Mouse (Mus musculus) right cerebral cortex, postnatal 10 days (tissue): ENCODE measurements at regions not wholly inside any gene's neighbourhood (a gene's known extent, or its start where the extent isn't known, plus 50 kb on each side); places are given as distances from the start of the nearest gene placed in this dataset.

Experiments used
- DNase-seq, 2 experiments: peaks; one replicate each; pipeline ENCODE4 v3.0.0; 2021; ENCODE audit warnings: low spot score in 2 of 2

DNA sequence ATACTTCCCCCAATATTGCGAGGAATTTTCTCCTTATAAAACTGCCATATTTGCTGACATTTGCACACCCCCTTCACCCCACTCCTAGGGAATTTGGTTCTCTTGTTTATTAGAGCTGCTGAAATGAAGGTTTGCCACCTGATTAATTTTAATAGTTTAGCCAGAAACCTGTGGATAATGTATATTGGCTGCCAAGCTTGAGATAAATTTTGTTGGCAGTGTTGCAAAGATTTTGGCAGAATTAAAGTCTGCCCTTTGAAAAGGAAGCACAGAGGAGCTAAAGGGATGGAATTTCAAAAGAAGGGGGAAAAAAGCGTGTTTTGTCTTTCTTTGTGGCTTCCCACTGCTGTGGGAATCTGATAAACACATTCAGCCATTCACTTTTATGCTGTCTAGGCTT, 354.6 kb upstream of the Car10 start:
- no peak for DNase-seq

DNA sequence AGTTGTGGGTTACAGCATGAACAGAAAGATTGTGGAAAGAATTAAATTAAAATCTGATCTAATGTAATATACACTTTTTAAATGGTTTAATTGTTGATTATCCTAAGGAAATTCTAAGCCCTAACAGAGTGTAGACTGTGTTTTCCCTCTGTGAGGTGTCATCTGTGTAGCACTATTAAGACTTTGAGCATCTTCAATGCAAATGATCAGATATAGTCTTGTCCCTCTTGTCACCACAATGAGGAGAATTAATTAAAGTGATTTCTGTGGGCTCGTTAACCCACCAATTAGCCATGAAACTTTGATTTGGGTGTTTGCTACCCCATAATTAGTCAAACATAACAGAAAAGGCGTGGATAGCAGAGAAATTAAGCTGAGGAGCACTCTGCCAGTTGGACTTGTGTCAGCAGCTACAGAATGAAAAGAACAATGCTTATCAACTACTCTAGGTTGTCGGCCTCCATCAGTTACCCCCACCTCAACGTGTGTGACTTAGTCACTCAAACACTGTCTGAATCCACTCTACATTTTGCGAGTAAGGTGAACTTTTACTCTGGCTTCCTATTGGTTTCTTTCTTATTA, 339.4 kb upstream of the Car10 start:
- no peak for DNase-seq

DNA sequence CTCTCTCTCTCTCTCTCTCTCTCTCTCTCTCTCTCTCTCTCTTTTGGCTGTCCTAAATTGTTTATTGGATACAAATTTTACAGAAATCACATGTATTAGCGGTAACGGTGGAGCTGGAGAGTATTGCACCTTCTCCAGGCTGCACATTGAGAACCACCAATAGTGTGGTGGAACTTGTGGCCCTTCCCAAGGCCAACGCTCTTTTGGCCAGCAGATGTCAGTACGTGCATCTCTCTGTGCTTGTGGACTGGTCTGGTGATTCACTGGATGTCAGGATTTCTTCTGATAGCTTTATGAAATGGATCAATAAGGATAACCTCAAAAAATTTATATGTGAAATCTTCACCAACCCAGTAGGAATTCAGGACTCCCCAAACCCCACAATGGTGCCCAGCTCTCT, 327.9 kb upstream of the Car10 start:
- no peak for DNase-seq

DNA sequence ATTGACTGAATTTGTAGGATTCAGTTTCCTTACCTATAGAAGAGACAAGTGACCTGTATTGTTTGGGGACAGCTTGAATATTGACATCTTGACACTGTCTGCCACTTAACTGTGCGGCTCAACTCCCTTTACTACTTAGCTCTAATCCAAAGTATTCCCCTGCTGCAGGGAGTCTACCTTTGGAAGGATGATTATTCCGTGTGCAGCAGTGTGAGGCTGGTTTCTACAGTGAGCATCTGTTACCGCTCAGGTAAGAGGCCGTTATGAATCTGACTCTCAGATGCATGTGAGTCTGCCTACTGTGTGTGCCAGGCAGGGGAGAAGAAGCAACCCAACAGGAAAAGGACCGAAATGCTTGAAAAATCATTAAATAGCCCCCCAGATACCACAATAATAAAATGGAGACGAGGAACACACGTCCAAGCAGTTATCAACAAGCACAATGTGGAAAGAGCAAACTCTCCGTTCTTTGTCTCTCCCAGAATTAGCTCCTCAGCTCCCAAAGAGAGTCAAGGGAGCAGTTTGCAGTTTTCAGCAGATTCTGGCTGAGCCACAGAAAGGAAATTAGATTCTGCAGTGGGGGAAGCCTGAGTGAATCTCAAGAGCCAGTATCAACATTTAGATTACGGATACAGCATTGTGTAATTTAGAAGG, 324.8 kb upstream of the Car10 start:
- DNase-seq = no peak

DNA sequence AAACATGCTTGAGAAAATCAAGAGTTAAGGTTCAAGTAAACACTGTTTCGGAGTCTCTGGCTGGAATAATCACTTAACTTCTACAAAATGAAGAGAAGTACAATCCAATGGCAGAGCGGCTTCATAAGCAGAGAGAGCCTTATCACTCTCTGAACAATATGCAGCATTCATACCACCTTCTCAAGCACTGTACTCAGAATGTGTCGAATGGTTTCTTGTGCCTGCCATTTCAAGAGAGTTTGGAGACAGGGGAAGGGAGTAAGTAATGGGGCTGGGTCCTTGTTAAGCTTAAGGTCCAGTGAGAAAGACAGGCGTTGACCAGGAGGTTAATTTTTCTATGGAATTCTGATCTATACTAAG, 324.3 kb upstream of the Car10 start:
- DNase-seq = no peak

DNA sequence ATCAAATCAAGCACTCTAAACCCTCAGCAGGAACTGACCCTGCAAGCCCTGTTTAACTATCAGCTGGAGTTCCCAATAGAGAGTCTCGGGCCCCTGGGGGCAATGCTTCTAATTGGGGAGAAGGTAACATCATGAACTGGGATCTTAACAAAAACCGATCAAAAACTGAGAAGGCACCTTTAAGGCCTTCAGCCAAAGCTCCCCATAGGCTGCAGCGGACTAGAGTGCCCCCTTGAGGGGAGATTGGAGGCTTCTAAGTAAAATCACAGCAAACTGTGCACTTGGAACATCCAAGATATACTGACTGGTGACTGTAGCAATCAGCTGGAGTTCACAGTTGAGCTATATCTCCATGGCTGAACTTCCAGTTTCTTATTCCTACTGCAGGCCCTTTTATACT, 323.0 kb upstream of the Car10 start:
- DNase-seq = peak in 1 of 2 experiments; percentile 25

DNA sequence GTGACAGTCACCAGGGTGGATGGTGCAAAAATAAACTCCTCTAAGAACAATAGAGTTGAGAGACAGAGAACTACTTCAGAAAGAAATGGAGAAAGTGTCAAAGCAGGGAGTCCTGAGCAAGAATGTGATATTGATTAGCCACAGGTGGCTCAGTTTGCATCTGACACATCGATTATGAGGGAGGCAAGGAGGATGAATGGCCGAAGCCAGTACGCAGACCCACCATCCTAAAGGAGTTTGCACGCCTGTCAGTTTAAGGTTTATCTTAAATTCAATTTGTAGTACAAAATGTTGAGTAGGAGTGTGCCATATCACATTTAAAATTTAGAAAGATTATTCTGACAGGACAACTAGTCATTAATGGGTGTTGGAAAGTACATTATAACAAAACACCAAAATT, 298.6 kb upstream of the Car10 start:
- DNase-seq = no peak
